Mouse (Mus musculus) granulocyte monocyte progenitor cell, adult 5-6 weeks (primary cell): ENCODE results near the gene Ccdc115. TPM values are rescaled to one million over a fixed set of nuclear protein-coding genes. Genes with fewer than 3 reads are reported as not detected.
"Not testable (repeated sequence)": the region's sequence is repeated elsewhere in the genome, so short reads cannot be mapped to it uniquely, and the experiment has no call there.

Experiments used
- ATAC-seq: replicated peaks from 2 replicates; pipeline ENCODE4 v1.8.0; 2016; ENCODE audit warnings: mild to moderate bottlenecking, moderate TSS enrichment, inconsistent platforms; ENCODE audit not compliant: poor library complexity, severe bottlenecking
- total RNA-seq, 2 experiments: library from RNA; stranded (forward) in 1 of 2; stranded (reverse) in 1 of 2; fragments of 200-712, 200-1000 nt in 1 of 2; fragments of >200 nt in 1 of 2; fragmentation: Nextera tagmentation in 1 of 2; gene quantifications; 2 replicates each; pipeline ENCODE4 v1.2.3; 2014 to 2017

Gene Ccdc115
- total RNA-seq, 2 experiments from 2014 or later, result 60.2 to 70.6 TPM

- peak; percentile 25 for ATAC-seq
These were observed 624 bp upstream of the Ccdc115 start for GRCm38 (mm10) chr1:34439961-34440630.

GRCm38 (mm10) chr1:34438381-34439051, 956 bp downstream of the Ccdc115 start:
- no peak for ATAC-seq

- ATAC-seq, result not testable (repeated sequence)
These were observed 2.1 kb downstream of the Ccdc115 start for GRCm38 (mm10) chr1:34437366-34437765.

GRCm38 (mm10) chr1:34436374-34436773, 3.1 kb downstream of the Ccdc115 start:
- ATAC-seq, result no peak

- ATAC-seq, result no peak
These were observed 3.9 kb downstream of the Ccdc115 start for GRCm38 (mm10) chr1:34435371-34436120.

GRCm38 (mm10) chr1:34434660-34435160, 4.8 kb downstream of the Ccdc115 start:
- ATAC-seq, result peak; percentile 31

GRCm38 (mm10) chr1:34433891-34434521, 5.5 kb downstream of the Ccdc115 start:
- ATAC-seq, result peak; percentile 5; the same call in 1 of the 2 replicates

- peak; percentile 76 for ATAC-seq
These were observed 6.5 kb downstream of the Ccdc115 start for GRCm38 (mm10) chr1:34432776-34433481.

GRCm38 (mm10) chr1:34432411-34432775, 7.1 kb downstream of the Ccdc115 start:
- ATAC-seq, result no peak

- no peak for ATAC-seq
These were observed 8.0 kb downstream of the Ccdc115 start for GRCm38 (mm10) chr1:34431431-34431830.

GRCm38 (mm10) chr1:34430981-34431380, 8.5 kb downstream of the Ccdc115 start:
- no peak for ATAC-seq

GRCm38 (mm10) chr1:34429281-34429680, 10.2 kb downstream of the Ccdc115 start:
- ATAC-seq, result no peak

GRCm38 (mm10) chr1:34428466-34428865, 11.0 kb downstream of the Ccdc115 start:
- ATAC-seq, result no peak

- no peak for ATAC-seq
These were observed 40.1 kb downstream of the Ccdc115 start for GRCm38 (mm10) chr1:34399182-34399953.

GRCm38 (mm10) chr1:34396321-34396720, 43.2 kb downstream of the Ccdc115 start:
- no peak for ATAC-seq

GRCm38 (mm10) chr1:34389234-34389891, 50.1 kb downstream of the Ccdc115 start:
- ATAC-seq, result peak; percentile 79

- peak; percentile 20; the same call in 1 of the 2 replicates for ATAC-seq
These were observed 50.6 kb downstream of the Ccdc115 start for GRCm38 (mm10) chr1:34388849-34389233.
